Mouse (Mus musculus) E14TG2a.4 (cell line): Measurements from ENCODE around the gene Ano10.

Experiments used
- CTCF ChIP-seq: conservative IDR thresholded peaks from 2 replicates; pipeline ENCODE4 v1.5.1; 2014; ENCODE audit warnings: low read length
- NANOG ChIP-seq: IDR thresholded peaks from 2 replicates; pipeline ENCODE4 v1.6.1; 2014; ENCODE audit warnings: borderline replicate concordance, low read length, mixed read lengths
- POU5F1 ChIP-seq: IDR thresholded peaks from 2 replicates; pipeline ENCODE4 v1.6.1; 2014; ENCODE audit warnings: low read length, borderline replicate concordance

DNA sequence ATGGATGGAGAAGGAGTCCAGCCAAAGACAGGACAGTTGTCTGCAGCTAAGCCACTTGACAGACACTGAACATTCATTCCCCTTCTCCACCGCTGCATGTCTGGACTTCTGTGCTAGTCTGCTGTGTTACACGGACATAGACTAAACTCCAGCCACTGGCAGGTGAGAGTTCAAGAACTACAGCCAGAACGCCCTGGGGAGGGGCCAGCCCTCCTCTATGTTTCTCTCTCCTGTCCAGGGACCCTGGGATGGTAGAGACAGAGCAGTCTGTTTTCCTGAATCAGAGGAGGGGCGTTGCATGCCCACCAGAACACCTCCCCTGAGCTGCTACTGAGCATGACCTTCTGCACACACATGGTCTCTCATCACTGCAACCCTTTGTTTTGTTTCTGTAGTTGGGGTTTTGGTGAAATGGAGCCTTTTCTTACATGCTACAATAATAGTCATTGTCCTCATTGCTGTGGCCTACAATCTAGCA is 8.4 kb downstream of the Ano10 start:
- TF ChIP-seq CTCF (no peak), POU5F1 (no peak), NANOG (no peak)
